Mouse (Mus musculus): Measurements from ENCODE around the gene Dglucy. TPM values are rescaled to one million over a fixed set of nuclear protein-coding genes. Genes with fewer than 3 reads are reported as not detected.

The Dglucy gene
- polyA plus RNA-seq, 1 experiment from 2014 or later, result 5.0 TPM

GRCm38 (mm10) chr12:100831021-100831420 is 52.2 kb downstream of the Dglucy start:
- Histone ChIP-seq H3K4me3 (replicated peaks; ENCODE audit: low read length) (no peak overlapping the region), H3K4me2 (ENCODE audit: low read depth, low read length) (no peak overlapping the region), H3K36me3 (ENCODE audit: control insufficient read depth, insufficient read depth, low read length) (no peaks in the 10 kb centered on the region), H3K9me3 (replicated peaks; ENCODE audit: control insufficient read depth, low read length) (no peaks in the 10 kb centered on the region), H3K27ac (ENCODE audit: low read length) (no peak overlapping the region), H3K9ac (ENCODE audit: low read length) (no peak overlapping the region), H3K27me3 (ENCODE audit: control insufficient read depth, insufficient read depth, low read length) (no peaks in the 10 kb centered on the region), H3K4me1 (ENCODE audit: control insufficient read depth, insufficient read depth, low read length) (no peaks in the 10 kb centered on the region)
- no peak for ATAC-seq (ENCODE audit: insufficient read depth, low FRiP score)
- WGBS, result 80% methylated on average over 2 of the region's 2 CpGs

- WGBS, result 71% methylated on average over 8 of the region's 8 CpGs
Observed at GRCm38 (mm10) chr12:100831629-100832325, 52.9 kb downstream of the Dglucy start.

GRCm38 (mm10) chr12:100837208-100837607 is 58.4 kb downstream of the Dglucy start:
- Histone ChIP-seq H3K9ac (ENCODE audit: low read length) (no peak overlapping the region), H3K36me3 (ENCODE audit: control insufficient read depth, insufficient read depth, low read length) (no peaks in the 10 kb centered on the region), H3K27ac (ENCODE audit: low read length) (no peak overlapping the region), H3K4me2 (ENCODE audit: low read depth, low read length) (no peak overlapping the region), H3K4me3 (replicated peaks; ENCODE audit: low read length) (no peak overlapping the region), H3K27me3 (ENCODE audit: control insufficient read depth, insufficient read depth, low read length) (no peaks in the 10 kb centered on the region), H3K9me3 (replicated peaks; ENCODE audit: control insufficient read depth, low read length) (no peaks in the 10 kb centered on the region), H3K4me1 (ENCODE audit: control insufficient read depth, insufficient read depth, low read length) (no peaks in the 10 kb centered on the region)
- WGBS, result 68% methylated on average over 3 of the region's 3 CpGs
- ATAC-seq (ENCODE audit: insufficient read depth, low FRiP score), result no peak

More at GRCm38 (mm10) chr12:100831629-100832325, 52.9 kb downstream of the Dglucy start:
- Histone ChIP-seq H3K4me3 (replicated peaks; ENCODE audit: low read length) (no peak overlapping the region), H3K4me1 (ENCODE audit: control insufficient read depth, insufficient read depth, low read length) (no peaks in the 10 kb centered on the region), H3K4me2 (ENCODE audit: low read depth, low read length) (no peak overlapping the region), H3K9ac (ENCODE audit: low read length) (no peak overlapping the region), H3K27ac (ENCODE audit: low read length) (no peak overlapping the region), H3K9me3 (replicated peaks; ENCODE audit: control insufficient read depth, low read length) (no peaks in the 10 kb centered on the region), H3K27me3 (ENCODE audit: control insufficient read depth, insufficient read depth, low read length) (no peaks in the 10 kb centered on the region), H3K36me3 (ENCODE audit: control insufficient read depth, insufficient read depth, low read length) (no peaks in the 10 kb centered on the region)
- ATAC-seq (ENCODE audit: insufficient read depth, low FRiP score), result no peak

DNA sequence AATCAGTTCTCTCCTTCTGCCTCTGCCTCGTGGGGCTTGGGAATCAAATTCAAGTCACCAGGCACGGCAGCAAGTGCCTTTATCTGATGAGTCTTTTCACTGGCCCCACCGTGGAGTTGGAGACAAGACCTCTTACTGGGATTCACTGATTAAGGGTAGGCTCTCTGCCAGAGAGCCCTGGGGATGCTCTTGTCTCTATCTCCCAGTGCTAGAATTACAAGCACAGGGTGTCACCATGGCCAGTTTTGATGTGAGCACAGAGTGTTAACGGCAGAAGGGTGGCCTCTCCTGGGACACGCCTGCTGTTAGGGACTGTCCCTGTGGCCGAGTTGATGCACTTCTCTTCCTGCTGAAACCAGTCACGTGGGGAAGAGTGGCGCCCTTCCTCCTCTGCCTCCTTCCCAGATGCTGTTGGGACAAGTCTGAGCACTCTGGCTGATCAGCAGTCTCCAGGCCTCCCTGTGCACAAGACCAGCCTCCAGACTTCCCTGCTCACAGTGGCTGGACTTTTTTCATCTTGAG is 60.3 kb downstream of the Dglucy start:
- H3K4me2 ChIP-seq (ENCODE audit: low read depth, low read length), result no peak overlapping the region
- ATAC-seq (ENCODE audit: insufficient read depth, low FRiP score), result no peak
- H3K9me3 ChIP-seq (replicated peaks; ENCODE audit: control insufficient read depth, low read length), result no peaks in the 10 kb centered on the region
- no peaks in the 10 kb centered on the region for H3K4me1 ChIP-seq (ENCODE audit: control insufficient read depth, insufficient read depth, low read length)
- no peak overlapping the region for H3K4me3 ChIP-seq (replicated peaks; ENCODE audit: low read length)
- H3K27ac ChIP-seq (ENCODE audit: low read length), result no peak overlapping the region
- no peaks in the 10 kb centered on the region for H3K27me3 ChIP-seq (ENCODE audit: control insufficient read depth, insufficient read depth, low read length)
- H3K36me3 ChIP-seq (ENCODE audit: control insufficient read depth, insufficient read depth, low read length), result no peaks in the 10 kb centered on the region
- no peak overlapping the region for H3K9ac ChIP-seq (ENCODE audit: low read length)
- 33% methylated on average over 8 of the region's 8 CpGs for WGBS

GRCm38 (mm10) chr12:100839926-100840325 is 61.1 kb downstream of the Dglucy start:
- Histone ChIP-seq H3K36me3 (ENCODE audit: control insufficient read depth, insufficient read depth, low read length) (no peaks in the 10 kb centered on the region), H3K27me3 (ENCODE audit: control insufficient read depth, insufficient read depth, low read length) (no peaks in the 10 kb centered on the region), H3K27ac (ENCODE audit: low read length) (no peak overlapping the region), H3K4me3 (replicated peaks; ENCODE audit: low read length) (no peak overlapping the region), H3K9ac (ENCODE audit: low read length) (no peak overlapping the region), H3K4me2 (ENCODE audit: low read depth, low read length) (no peak overlapping the region), H3K4me1 (ENCODE audit: control insufficient read depth, insufficient read depth, low read length) (no peaks in the 10 kb centered on the region), H3K9me3 (replicated peaks; ENCODE audit: control insufficient read depth, low read length) (no peaks in the 10 kb centered on the region)
- 80% methylated on average over 6 of the region's 6 CpGs for whole genome bisulfite sequencing
- ATAC-seq (ENCODE audit: insufficient read depth, low FRiP score), result no peak

- Histone ChIP-seq H3K27me3 (ENCODE audit: control insufficient read depth, insufficient read depth, low read length) (no peaks in the 10 kb centered on the region), H3K4me1 (ENCODE audit: control insufficient read depth, insufficient read depth, low read length) (no peaks in the 10 kb centered on the region), H3K9me3 (replicated peaks; ENCODE audit: control insufficient read depth, low read length) (no peaks in the 10 kb centered on the region), H3K9ac (ENCODE audit: low read length) (no peak overlapping the region), H3K4me2 (ENCODE audit: low read depth, low read length) (no peak overlapping the region), H3K36me3 (ENCODE audit: control insufficient read depth, insufficient read depth, low read length) (no peaks in the 10 kb centered on the region), H3K27ac (ENCODE audit: low read length) (no peak overlapping the region), H3K4me3 (replicated peaks; ENCODE audit: low read length) (no peak overlapping the region)
- peak; percentile 73 for ATAC-seq (ENCODE audit: insufficient read depth, low FRiP score)
- WGBS, result 20% methylated on average over 3 of the region's 3 CpGs
Observed at GRCm38 (mm10) chr12:100841211-100841792, 62.4 kb downstream of the Dglucy start.

DNA sequence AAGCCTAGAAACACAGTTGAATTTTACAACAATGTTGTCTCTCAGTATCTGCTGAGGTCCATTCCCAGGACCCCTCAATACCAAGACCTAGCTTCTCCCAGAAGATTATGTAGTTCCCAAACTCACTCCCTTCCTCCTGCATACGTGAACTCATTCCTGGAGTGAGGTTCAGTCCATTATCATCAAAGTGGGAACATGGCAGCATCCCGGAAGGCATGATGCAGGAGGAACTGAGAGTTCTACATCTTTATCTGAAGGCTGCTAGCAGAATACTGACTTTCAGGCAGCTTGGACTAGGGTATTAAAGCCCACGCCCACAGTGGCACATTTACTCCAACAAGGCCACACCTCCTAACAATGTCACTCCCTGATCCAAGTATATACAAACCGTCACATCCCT is 64.3 kb downstream of the Dglucy start:
- H3K27me3 ChIP-seq (ENCODE audit: control insufficient read depth, insufficient read depth, low read length), result no peaks in the 10 kb centered on the region
- H3K27ac ChIP-seq (ENCODE audit: low read length), result no peak overlapping the region
- no peak for ATAC-seq (ENCODE audit: insufficient read depth, low FRiP score)
- H3K4me3 ChIP-seq (replicated peaks; ENCODE audit: low read length), result no peak overlapping the region
- no peak overlapping the region for H3K9ac ChIP-seq (ENCODE audit: low read length)
- WGBS, result 64% methylated on average over 4 of the region's 4 CpGs
- no peak overlapping the region for H3K4me2 ChIP-seq (ENCODE audit: low read depth, low read length)
- H3K4me1 ChIP-seq (ENCODE audit: control insufficient read depth, insufficient read depth, low read length), result no peaks in the 10 kb centered on the region
- H3K9me3 ChIP-seq (replicated peaks; ENCODE audit: control insufficient read depth, low read length), result no peaks in the 10 kb centered on the region
- H3K36me3 ChIP-seq (ENCODE audit: control insufficient read depth, insufficient read depth, low read length), result no peaks in the 10 kb centered on the region

- Histone ChIP-seq H3K4me1 (ENCODE audit: control insufficient read depth, insufficient read depth, low read length) (no peaks in the 10 kb centered on the region), H3K4me3 (replicated peaks; ENCODE audit: low read length) (no peak overlapping the region), H3K4me2 (ENCODE audit: low read depth, low read length) (no peak overlapping the region), H3K36me3 (ENCODE audit: control insufficient read depth, insufficient read depth, low read length) (no peaks in the 10 kb centered on the region), H3K27ac (ENCODE audit: low read length) (no peak overlapping the region), H3K9ac (ENCODE audit: low read length) (no peak overlapping the region), H3K9me3 (replicated peaks; ENCODE audit: control insufficient read depth, low read length) (no peaks in the 10 kb centered on the region), H3K27me3 (ENCODE audit: control insufficient read depth, insufficient read depth, low read length) (no peaks in the 10 kb centered on the region)
- ATAC-seq (ENCODE audit: insufficient read depth, low FRiP score), result no peak
- WGBS, result 81% methylated on average over 7 of the region's 7 CpGs
Observed at GRCm38 (mm10) chr12:100844546-100844945, 65.7 kb downstream of the Dglucy start.

- H3K4me2 ChIP-seq (ENCODE audit: low read depth, low read length), result no peak overlapping the region
- H3K4me3 ChIP-seq (replicated peaks; ENCODE audit: low read length), result no peak overlapping the region
- ATAC-seq (ENCODE audit: insufficient read depth, low FRiP score), result no peak
- no peaks in the 10 kb centered on the region for H3K4me1 ChIP-seq (ENCODE audit: control insufficient read depth, insufficient read depth, low read length)
- no peak overlapping the region for H3K9ac ChIP-seq (ENCODE audit: low read length)
- 32% methylated on average over 2 of the region's 2 CpGs for WGBS
- H3K27me3 ChIP-seq (ENCODE audit: control insufficient read depth, insufficient read depth, low read length), result no peaks in the 10 kb centered on the region
- H3K27ac ChIP-seq (ENCODE audit: low read length), result no peak overlapping the region
- no peaks in the 10 kb centered on the region for H3K9me3 ChIP-seq (replicated peaks; ENCODE audit: control insufficient read depth, low read length)
- no peaks in the 10 kb centered on the region for H3K36me3 ChIP-seq (ENCODE audit: control insufficient read depth, insufficient read depth, low read length)
Observed at GRCm38 (mm10) chr12:100845829-100846228, 67.0 kb downstream of the Dglucy start.

All from stomach, embryonic 16.5 days (tissue).